Mouse (Mus musculus): Measurements from ENCODE around the gene Tle4. TPM values are rescaled to one million over a fixed set of nuclear protein-coding genes. Genes with fewer than 3 reads are reported as not detected.

Tle4 gene
- total and polyA plus RNA-seq, 3 experiments, result 5.8 to 10.3 (median 8.5) TPM

GRCm38 (mm10) chr19:14463281-14464079 is 134.4 kb downstream of the Tle4 start:
- Histone ChIP-seq H3K9ac (ENCODE audit: low read depth, low read length) (no peak overlapping the region), H3K79me2 (replicated peaks; ENCODE audit: control insufficient read depth, insufficient read depth, low read length) (no peaks in the 10 kb centered on the region), H3K4me3 (no peak overlapping the region), H3K27ac (no peak overlapping the region), H3K36me3 (ENCODE audit: control insufficient read depth, insufficient read depth, low read length) (peaks cover 6% of the 10 kb centered on the region; the same call in 1 of the 2 replicates), H3K27me3 (ENCODE audit: control insufficient read depth, insufficient read depth, low read length) (no peaks in the 10 kb centered on the region), H3K4me1 (ENCODE audit: control insufficient read depth, insufficient read depth, low read length) (no peaks in the 10 kb centered on the region)
- no peak for DNase-seq
- intact Hi-C loops (cut with DNase I), result no loop called here
- 86% methylated on average over 5 of the region's 5 CpGs for WGBS
- TF ChIP-seq CTCF (IDR thresholded peaks at IDR 0.05) (no peak), POLR2A (IDR thresholded peaks at IDR 0.05; ENCODE audit: insufficient read depth, low read depth, low read length) (no peak), EP300 (IDR thresholded peaks at IDR 0.05; ENCODE audit: insufficient read depth, low read depth, low read length) (no peak)

GRCm38 (mm10) chr19:14453486-14453885 is 144.4 kb downstream of the Tle4 start:
- no peak for DNase-seq
- no peak overlapping the region for H3K9ac ChIP-seq (ENCODE audit: low read depth, low read length)
- no peaks in the 10 kb centered on the region for H3K79me2 ChIP-seq (replicated peaks; ENCODE audit: control insufficient read depth, insufficient read depth, low read length)
- no peaks in the 10 kb centered on the region for H3K4me1 ChIP-seq (ENCODE audit: control insufficient read depth, insufficient read depth, low read length)
- intact Hi-C loops (cut with DNase I), result no loop called here
- no peak overlapping the region for H3K4me3 ChIP-seq
- H3K27ac ChIP-seq, result no peak overlapping the region
- WGBS, result 87% methylated on average over 10 of the region's 10 CpGs
- peaks cover 4% of the 10 kb centered on the region for H3K36me3 ChIP-seq (ENCODE audit: control insufficient read depth, insufficient read depth, low read length)
- H3K27me3 ChIP-seq (ENCODE audit: control insufficient read depth, insufficient read depth, low read length), result no peaks in the 10 kb centered on the region
- no peak for TF ChIP-seq EP300 (IDR thresholded peaks at IDR 0.05; ENCODE audit: insufficient read depth, low read depth, low read length)
- TF ChIP-seq POLR2A (IDR thresholded peaks at IDR 0.05; ENCODE audit: insufficient read depth, low read depth, low read length), result no peak
- TF ChIP-seq CTCF (IDR thresholded peaks at IDR 0.05), result no peak

GRCm38 (mm10) chr19:14451329-14451728 is 146.5 kb downstream of the Tle4 start:
- Histone ChIP-seq H3K36me3 (ENCODE audit: control insufficient read depth, insufficient read depth, low read length) (peaks cover 4% of the 10 kb centered on the region), H3K79me2 (replicated peaks; ENCODE audit: control insufficient read depth, insufficient read depth, low read length) (no peaks in the 10 kb centered on the region), H3K4me3 (no peak overlapping the region), H3K27me3 (ENCODE audit: control insufficient read depth, insufficient read depth, low read length) (no peaks in the 10 kb centered on the region), H3K9ac (ENCODE audit: low read depth, low read length) (no peak overlapping the region), H3K4me1 (ENCODE audit: control insufficient read depth, insufficient read depth, low read length) (no peaks in the 10 kb centered on the region), H3K27ac (no peak overlapping the region)
- WGBS, result 95% methylated on average over 6 of the region's 6 CpGs
- TF ChIP-seq POLR2A (IDR thresholded peaks at IDR 0.05; ENCODE audit: insufficient read depth, low read depth, low read length) (no peak), CTCF (IDR thresholded peaks at IDR 0.05) (no peak), EP300 (IDR thresholded peaks at IDR 0.05; ENCODE audit: insufficient read depth, low read depth, low read length) (no peak)
- intact Hi-C loops (cut with DNase I), result no loop called here
- no peak for DNase-seq

- H3K27ac ChIP-seq, result no peak overlapping the region
- no peaks in the 10 kb centered on the region for H3K4me1 ChIP-seq (ENCODE audit: control insufficient read depth, insufficient read depth, low read length)
- intact Hi-C loops (cut with DNase I), result loop anchor here (10.0 kb wide), 1 partner anchor 245 kb away; no protein-coding TSS in a partner anchor
- no peaks in the 10 kb centered on the region for H3K79me2 ChIP-seq (replicated peaks; ENCODE audit: control insufficient read depth, insufficient read depth, low read length)
- H3K36me3 ChIP-seq (ENCODE audit: control insufficient read depth, insufficient read depth, low read length), result peaks cover 4% of the 10 kb centered on the region
- no peak for TF ChIP-seq POLR2A (IDR thresholded peaks at IDR 0.05; ENCODE audit: insufficient read depth, low read depth, low read length)
- peak; percentile 61 for TF ChIP-seq CTCF (IDR thresholded peaks at IDR 0.05)
- no peak for TF ChIP-seq EP300 (IDR thresholded peaks at IDR 0.05; ENCODE audit: insufficient read depth, low read depth, low read length)
- no peak overlapping the region for H3K9ac ChIP-seq (ENCODE audit: low read depth, low read length)
- H3K27me3 ChIP-seq (ENCODE audit: control insufficient read depth, insufficient read depth, low read length), result no peaks in the 10 kb centered on the region
- DNase-seq, result peak in 1 of 2 experiments; percentile 10
- 89% methylated on average over 3 of the region's 3 CpGs for WGBS
- H3K4me3 ChIP-seq, result no peak overlapping the region
Observed at GRCm38 (mm10) chr19:14449738-14450137, 148.1 kb downstream of the Tle4 start.

GRCm38 (mm10) chr19:14448586-14448985 is 149.3 kb downstream of the Tle4 start:
- H3K36me3 ChIP-seq (ENCODE audit: control insufficient read depth, insufficient read depth, low read length), result no peaks in the 10 kb centered on the region; the same call in 1 of the 2 replicates
- WGBS, result 93% methylated on average over 2 of the region's 2 CpGs
- intact Hi-C loops (cut with DNase I), result loop anchor here (10.0 kb wide), 1 partner anchor 246 kb away; no protein-coding TSS in a partner anchor
- no peak for DNase-seq
- TF ChIP-seq EP300 (IDR thresholded peaks at IDR 0.05; ENCODE audit: insufficient read depth, low read depth, low read length), result no peak
- no peak for TF ChIP-seq CTCF (IDR thresholded peaks at IDR 0.05)
- TF ChIP-seq POLR2A (IDR thresholded peaks at IDR 0.05; ENCODE audit: insufficient read depth, low read depth, low read length), result no peak
- no peak overlapping the region for H3K27ac ChIP-seq
- no peaks in the 10 kb centered on the region for H3K4me1 ChIP-seq (ENCODE audit: control insufficient read depth, insufficient read depth, low read length)
- H3K4me3 ChIP-seq, result no peak overlapping the region
- no peak overlapping the region for H3K9ac ChIP-seq (ENCODE audit: low read depth, low read length)
- no peaks in the 10 kb centered on the region for H3K79me2 ChIP-seq (replicated peaks; ENCODE audit: control insufficient read depth, insufficient read depth, low read length)
- H3K27me3 ChIP-seq (ENCODE audit: control insufficient read depth, insufficient read depth, low read length), result no peaks in the 10 kb centered on the region

GRCm38 (mm10) chr19:14447474-14447873 is 150.4 kb downstream of the Tle4 start:
- Histone ChIP-seq H3K4me3 (no peak overlapping the region), H3K9ac (ENCODE audit: low read depth, low read length) (no peak overlapping the region), H3K4me1 (ENCODE audit: control insufficient read depth, insufficient read depth, low read length) (no peaks in the 10 kb centered on the region), H3K27ac (no peak overlapping the region), H3K79me2 (replicated peaks; ENCODE audit: control insufficient read depth, insufficient read depth, low read length) (no peaks in the 10 kb centered on the region), H3K36me3 (ENCODE audit: control insufficient read depth, insufficient read depth, low read length) (no peaks in the 10 kb centered on the region), H3K27me3 (ENCODE audit: control insufficient read depth, insufficient read depth, low read length) (no peaks in the 10 kb centered on the region)
- TF ChIP-seq CTCF (IDR thresholded peaks at IDR 0.05) (no peak), POLR2A (IDR thresholded peaks at IDR 0.05; ENCODE audit: insufficient read depth, low read depth, low read length) (no peak), EP300 (IDR thresholded peaks at IDR 0.05; ENCODE audit: insufficient read depth, low read depth, low read length) (no peak)
- 93% methylated on average over 1 of the region's 1 CpGs for WGBS
- intact Hi-C loops (cut with DNase I), result loop anchor here (10.0 kb wide), 1 partner anchor 247 kb away; no protein-coding TSS in a partner anchor
- DNase-seq, result no peak

All from heart, adult 2 months (tissue).